Mouse (Mus musculus): ENCODE data around the gene Eif3g.

GRCm38 (mm10) chr9:20870211-20871173 is 27.9 kb downstream of the Eif3g start:
- no peak for TF ChIP-seq POLR2AphosphoS2 (IDR thresholded peaks at IDR 0.05; ENCODE audit: low read depth, low read length)
- TF ChIP-seq ELF1 (IDR thresholded peaks at IDR 0.05; ENCODE audit: low read depth, low read length) = no peak
- no peak for TF ChIP-seq BHLHE40 (IDR thresholded peaks at IDR 0.05; ENCODE audit: low read depth, low read length)
- TF ChIP-seq POLR2A (IDR thresholded peaks at IDR 0.05; ENCODE audit: low read depth, low read length) = no peak
- peak in 1 of 2 experiments; percentile 43; a peak in 2 of 4 replicates for TF ChIP-seq CTCF (conservative IDR thresholded peaks at IDR 0.05 in 1 of 2, IDR thresholded peaks at IDR 0.05 in 1 of 2; ENCODE audit: low read depth in 2 of 2, low read length in 2 of 2)
- TF ChIP-seq JUND (conservative IDR thresholded peaks at IDR 0.05; ENCODE audit: low read depth, low read length) = no peak
- no peak for TF ChIP-seq MAX (IDR thresholded peaks at IDR 0.05; ENCODE audit: low read length)
- TF ChIP-seq USF1 (IDR thresholded peaks at IDR 0.05; ENCODE audit: low read depth, low read length) = no peak
- no peak for TF ChIP-seq EP300 (IDR thresholded peaks at IDR 0.05; ENCODE audit: low read length)
- TF ChIP-seq ZC3H11A (IDR thresholded peaks at IDR 0.05; ENCODE audit: low read depth, low read length) = no peak
- TF ChIP-seq CHD2 (IDR thresholded peaks at IDR 0.05; ENCODE audit: low read length) = no peak
- TF ChIP-seq MYC (IDR thresholded peaks at IDR 0.05; ENCODE audit: low read depth, low read length) = no peak
